Mouse (Mus musculus): ENCODE measurements around the gene Rorb. TPM values are rescaled to one million over a fixed set of nuclear protein-coding genes. Genes with fewer than 3 reads are reported as not detected.
A peak's percentile ranks its signal among the peaks of the same experiment; 100 is the strongest.

Gene Rorb
- polyA plus RNA-seq, 1 experiment from 2014 or later: 12.0 TPM

- no peak overlapping the region for H3K4me3 ChIP-seq
- no peak for ATAC-seq (ENCODE audit: low FRiP score)
- no peak overlapping the region for H3K4me2 ChIP-seq
- H3K36me3 ChIP-seq: no peaks in the 10 kb centered on the region
- 72% methylated on average over 6 of the region's 6 CpGs for WGBS
- no peak overlapping the region for H3K27ac ChIP-seq
- H3K4me1 ChIP-seq (replicated peaks): peaks cover 10% of the 10 kb centered on the region; the same call in 1 of the 2 replicates
- no peak overlapping the region for H3K9ac ChIP-seq
- no peaks in the 10 kb centered on the region for H3K9me3 ChIP-seq
- no peaks in the 10 kb centered on the region for H3K27me3 ChIP-seq
Observed at GRCm38 (mm10) chr19:18902694-18903067, 208.3 kb downstream of the Rorb start.

- H3K4me3 ChIP-seq: no peak overlapping the region
Observed at GRCm38 (mm10) chr19:18902041-18902693, 208.8 kb downstream of the Rorb start.

GRCm38 (mm10) chr19:18898238-18898637, 212.8 kb downstream of the Rorb start:
- H3K4me1 ChIP-seq (replicated peaks): peaks cover 10% of the 10 kb centered on the region; the same call in 1 of the 2 replicates
- no peaks in the 10 kb centered on the region for H3K36me3 ChIP-seq
- H3K27me3 ChIP-seq: no peaks in the 10 kb centered on the region
- H3K4me3 ChIP-seq: no peak overlapping the region
- H3K9ac ChIP-seq: no peak overlapping the region
- peak; percentile 28; the same call in 1 of the 2 replicates for ATAC-seq (ENCODE audit: low FRiP score)
- no peak overlapping the region for H3K4me2 ChIP-seq
- H3K27ac ChIP-seq: no peak overlapping the region
- H3K9me3 ChIP-seq: no peaks in the 10 kb centered on the region

More at GRCm38 (mm10) chr19:18902041-18902693, 208.8 kb downstream of the Rorb start:
- Histone ChIP-seq H3K4me2 (no peak overlapping the region), H3K27me3 (no peaks in the 10 kb centered on the region), H3K27ac (no peak overlapping the region), H3K9me3 (no peaks in the 10 kb centered on the region), H3K9ac (no peak overlapping the region), H3K36me3 (no peaks in the 10 kb centered on the region), H3K4me1 (replicated peaks) (peaks cover 10% of the 10 kb centered on the region; the same call in 1 of the 2 replicates)
- 50% methylated on average over 15 of the region's 15 CpGs for WGBS
- no peak for ATAC-seq (ENCODE audit: low FRiP score)

GRCm38 (mm10) chr19:18890216-18890615, 220.8 kb downstream of the Rorb start:
- peak; percentile 57; the same call in 1 of the 2 replicates for ATAC-seq (ENCODE audit: low FRiP score)
- Histone ChIP-seq H3K27ac (peak overlapping the region; percentile 73), H3K4me2 (no peak overlapping the region), H3K4me3 (no peak overlapping the region), H3K9ac (no peak overlapping the region), H3K4me1 (replicated peaks) (peaks cover 19% of the 10 kb centered on the region), H3K36me3 (no peaks in the 10 kb centered on the region), H3K27me3 (no peaks in the 10 kb centered on the region), H3K9me3 (no peaks in the 10 kb centered on the region)
- WGBS: 77% methylated on average over 4 of the region's 4 CpGs

GRCm38 (mm10) chr19:18889632-18890031, 221.4 kb downstream of the Rorb start:
- Histone ChIP-seq H3K36me3 (no peaks in the 10 kb centered on the region), H3K27ac (peak overlapping the region; percentile 78), H3K4me1 (replicated peaks) (peaks cover 19% of the 10 kb centered on the region), H3K9me3 (no peaks in the 10 kb centered on the region), H3K4me3 (peak overlapping the region; percentile 32), H3K9ac (peak overlapping the region; percentile 49), H3K27me3 (no peaks in the 10 kb centered on the region), H3K4me2 (peak overlapping the region; percentile 55)
- ATAC-seq (ENCODE audit: low FRiP score): peak; percentile 72
- 61% methylated on average over 1 of the region's 1 CpGs for WGBS

- H3K27ac ChIP-seq: peak overlapping the region; percentile 78
- ATAC-seq (ENCODE audit: low FRiP score): peak; percentile 78
- peaks cover 19% of the 10 kb centered on the region for H3K4me1 ChIP-seq (replicated peaks)
- peak overlapping the region; percentile 32 for H3K4me3 ChIP-seq
- WGBS: 6% methylated on average over 11 of the region's 11 CpGs
- no peaks in the 10 kb centered on the region for H3K9me3 ChIP-seq
- H3K27me3 ChIP-seq: no peaks in the 10 kb centered on the region
- no peaks in the 10 kb centered on the region for H3K36me3 ChIP-seq
- H3K9ac ChIP-seq: peak overlapping the region; percentile 49
- peak overlapping the region; percentile 55 for H3K4me2 ChIP-seq
Observed at GRCm38 (mm10) chr19:18889117-18889627, 221.8 kb downstream of the Rorb start.

GRCm38 (mm10) chr19:18888491-18889116, 222.4 kb downstream of the Rorb start:
- Histone ChIP-seq H3K4me1 (replicated peaks) (peaks cover 19% of the 10 kb centered on the region), H3K36me3 (no peaks in the 10 kb centered on the region), H3K9ac (peak overlapping the region; percentile 49; the same call in 1 of the 2 replicates), H3K27ac (peak overlapping the region; percentile 78), H3K4me2 (peak overlapping the region; percentile 55), H3K4me3 (peak overlapping the region; percentile 32), H3K9me3 (no peaks in the 10 kb centered on the region), H3K27me3 (no peaks in the 10 kb centered on the region)
- WGBS: 11% methylated on average over 13 of the region's 13 CpGs
- ATAC-seq (ENCODE audit: low FRiP score): peak; percentile 70

GRCm38 (mm10) chr19:18887646-18888407, 223.2 kb downstream of the Rorb start:
- Histone ChIP-seq H3K4me3 (no peak overlapping the region), H3K4me1 (replicated peaks) (peaks cover 19% of the 10 kb centered on the region), H3K36me3 (no peaks in the 10 kb centered on the region), H3K9me3 (no peaks in the 10 kb centered on the region), H3K9ac (no peak overlapping the region), H3K4me2 (peak overlapping the region; percentile 55; the same call in 1 of the 2 replicates), H3K27ac (peak overlapping the region; percentile 78), H3K27me3 (no peaks in the 10 kb centered on the region)
- 36% methylated on average over 11 of the region's 11 CpGs for WGBS
- no peak for ATAC-seq (ENCODE audit: low FRiP score)

GRCm38 (mm10) chr19:18881162-18881561, 229.8 kb downstream of the Rorb start:
- Histone ChIP-seq H3K9ac (no peak overlapping the region), H3K4me3 (no peak overlapping the region), H3K27me3 (no peaks in the 10 kb centered on the region), H3K4me2 (no peak overlapping the region), H3K27ac (no peak overlapping the region), H3K4me1 (replicated peaks) (0 out of 2 replicates have a peak, but pooled peaks cover 3% of the 10 kb centered on the region), H3K9me3 (no peaks in the 10 kb centered on the region), H3K36me3 (no peaks in the 10 kb centered on the region)
- ATAC-seq (ENCODE audit: low FRiP score): no peak
- 30% methylated on average over 5 of the region's 5 CpGs for WGBS
